Mouse (Mus musculus) urinary bladder, postnatal 10 days (tissue): ENCODE measurements around the gene Tob1.

Source experiments
- DNase-seq: peaks from one replicate; pipeline ENCODE4 v3.0.0; 2022; ENCODE audit warnings: low spot score

The Tob1 gene

DNA sequence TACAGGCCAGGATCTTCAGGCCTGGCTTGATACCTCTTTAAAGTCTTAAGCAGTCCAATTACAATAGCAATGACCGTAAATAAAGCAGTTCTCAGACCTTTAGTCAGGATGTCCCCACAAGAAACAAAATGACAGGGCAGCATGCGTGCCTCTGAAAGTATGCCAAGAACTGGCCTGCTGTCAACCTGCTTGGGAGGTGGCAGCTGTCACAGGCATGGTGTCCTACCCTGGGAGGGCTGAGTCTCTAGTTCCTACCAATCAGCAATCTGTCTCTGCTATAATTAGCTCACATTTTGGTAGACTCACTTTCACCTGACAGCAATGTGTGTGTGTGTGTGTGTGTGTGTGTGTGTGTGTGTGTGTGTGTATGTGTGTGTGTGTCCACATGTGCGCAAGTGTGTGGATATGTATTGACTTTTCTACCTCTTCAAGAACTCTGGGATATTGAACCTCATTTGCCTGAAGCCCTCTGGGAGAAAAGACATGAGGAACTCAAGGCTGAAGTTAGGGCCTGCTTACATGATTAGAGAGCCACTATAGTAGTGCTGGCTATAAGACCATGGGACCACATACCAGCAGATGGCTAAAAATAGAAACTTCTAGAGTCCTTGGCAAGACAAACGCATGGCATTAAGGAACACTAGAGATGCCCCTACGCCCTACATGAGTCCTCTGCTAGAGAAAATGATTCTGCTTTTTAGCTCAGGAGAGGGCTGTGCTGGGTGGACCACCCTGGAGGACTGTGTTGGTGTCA lies 18.1 kb downstream of the Tob1 start:
- no peak for DNase-seq

DNA sequence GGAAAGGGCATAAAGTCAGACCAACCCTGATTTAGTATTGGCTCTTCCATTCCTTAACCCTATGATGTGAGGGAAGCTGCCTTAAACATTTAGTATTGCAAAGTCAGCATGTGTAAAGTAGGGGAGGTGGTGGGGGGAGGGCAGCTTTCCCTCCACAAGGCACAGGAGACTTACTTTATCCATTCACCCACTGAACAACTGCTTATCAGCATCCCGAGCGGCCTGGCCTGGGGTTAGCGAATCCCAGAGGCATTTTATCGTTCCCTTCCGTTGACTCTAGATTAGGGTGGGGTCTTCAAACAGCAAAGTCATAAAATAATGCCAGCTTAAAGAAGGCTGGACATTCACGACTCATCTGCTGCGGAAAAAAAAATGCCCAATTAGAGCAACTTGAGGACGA lies 19.0 kb downstream of the Tob1 start:
- no peak for DNase-seq

DNA sequence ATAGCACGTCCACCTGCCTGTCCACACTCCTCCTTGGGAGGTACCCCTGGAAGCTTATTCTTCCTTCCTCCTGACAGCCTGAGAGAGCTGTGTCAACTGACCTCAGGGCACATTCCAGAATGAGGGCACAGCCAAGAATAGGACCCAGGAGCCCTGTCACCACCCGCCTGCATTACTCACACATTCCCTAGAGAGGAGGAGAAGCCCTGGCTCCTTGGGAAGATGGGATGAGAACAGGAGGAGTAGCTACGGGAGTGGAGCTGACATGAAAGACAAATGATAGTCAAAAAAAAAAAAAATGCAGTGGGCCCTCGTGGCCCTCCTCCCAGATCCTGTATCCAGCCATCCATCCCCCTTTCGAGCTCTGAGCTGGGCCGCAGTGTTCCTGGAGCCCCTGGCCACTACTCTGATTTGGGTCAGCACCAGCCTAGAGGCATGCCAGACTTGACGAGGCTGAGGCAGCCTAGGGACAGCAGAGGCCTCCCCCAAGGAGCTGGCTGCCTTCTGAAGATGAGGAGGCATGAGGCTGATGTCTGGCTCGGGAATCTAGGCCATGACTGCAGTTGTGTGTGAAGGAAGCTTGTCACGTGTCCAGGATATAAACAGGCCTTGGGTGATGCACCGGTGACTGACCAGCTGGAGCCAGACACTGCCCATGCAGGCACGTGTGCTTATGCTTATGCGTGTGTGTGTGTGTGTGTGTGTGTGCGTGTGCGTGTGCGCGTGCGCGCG lies 20.7 kb downstream of the Tob1 start:
- no peak for DNase-seq

DNA sequence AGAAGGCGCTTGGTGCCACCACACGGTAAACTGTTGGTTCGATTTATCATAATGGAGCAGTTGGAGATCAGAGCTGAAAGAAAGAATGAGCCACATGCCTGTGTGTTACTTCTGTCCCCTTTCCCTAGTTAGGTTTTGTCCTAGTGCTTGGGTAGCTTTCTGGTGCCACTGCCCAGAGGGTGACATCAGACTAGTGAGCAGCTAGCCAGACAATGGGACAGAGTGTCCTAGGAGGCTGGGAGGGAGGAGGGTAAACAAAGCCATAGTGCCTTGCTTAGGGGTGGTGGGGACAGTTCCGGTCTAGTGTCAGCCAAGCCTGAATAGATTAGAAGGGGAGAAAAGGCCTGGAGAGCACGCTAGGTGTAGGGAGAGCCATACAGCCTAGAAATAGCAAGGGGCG lies 22.2 kb downstream of the Tob1 start:
- DNase-seq = no peak

GRCm38 (mm10) chr11:94234380-94234779 lies 23.1 kb downstream of the Tob1 start:
- DNase-seq = no peak

DNA sequence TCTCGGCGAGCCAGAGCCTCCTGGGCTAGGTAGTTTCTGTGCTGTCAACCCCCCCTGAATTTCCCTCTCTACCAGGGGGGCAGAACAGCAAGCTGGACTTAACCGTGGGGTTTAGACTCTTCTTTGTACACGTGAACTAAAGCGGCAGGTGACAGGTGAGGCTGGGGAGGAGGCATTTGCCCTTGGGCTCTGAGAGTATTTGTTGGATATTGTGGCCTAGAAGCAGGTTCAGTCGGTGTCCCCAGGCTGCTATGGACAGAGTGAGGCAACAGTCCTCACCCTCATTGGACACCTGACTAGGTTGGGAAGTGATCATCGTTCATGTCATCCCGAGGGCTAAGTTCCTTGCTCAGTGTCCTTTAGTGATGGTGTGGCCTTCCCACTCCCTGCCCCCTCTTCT lies 23.6 kb downstream of the Tob1 start:
- DNase-seq = no peak

GRCm38 (mm10) chr11:94236074-94236473 lies 24.8 kb downstream of the Tob1 start:
- DNase-seq = no peak

DNA sequence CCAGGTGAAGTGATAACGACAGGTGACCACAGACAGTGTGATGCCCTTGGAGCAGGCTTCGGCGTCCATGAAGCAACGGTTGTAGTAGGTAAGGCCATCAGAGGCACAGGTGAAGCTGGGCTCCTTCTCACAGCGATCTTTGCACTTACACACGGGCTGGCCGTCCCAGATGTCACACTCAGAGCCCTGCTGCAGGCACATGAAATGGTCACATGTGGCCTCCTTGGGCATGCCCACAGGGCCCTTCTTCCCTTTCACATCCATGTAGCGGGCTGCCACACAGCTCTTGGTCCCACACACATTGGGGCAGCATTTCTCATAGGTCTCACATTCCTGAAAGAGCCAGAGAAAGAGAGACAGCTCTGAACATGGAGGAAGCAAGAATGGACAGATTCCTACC lies 27.5 kb downstream of the Tob1 start:
- DNase-seq = no peak

DNA sequence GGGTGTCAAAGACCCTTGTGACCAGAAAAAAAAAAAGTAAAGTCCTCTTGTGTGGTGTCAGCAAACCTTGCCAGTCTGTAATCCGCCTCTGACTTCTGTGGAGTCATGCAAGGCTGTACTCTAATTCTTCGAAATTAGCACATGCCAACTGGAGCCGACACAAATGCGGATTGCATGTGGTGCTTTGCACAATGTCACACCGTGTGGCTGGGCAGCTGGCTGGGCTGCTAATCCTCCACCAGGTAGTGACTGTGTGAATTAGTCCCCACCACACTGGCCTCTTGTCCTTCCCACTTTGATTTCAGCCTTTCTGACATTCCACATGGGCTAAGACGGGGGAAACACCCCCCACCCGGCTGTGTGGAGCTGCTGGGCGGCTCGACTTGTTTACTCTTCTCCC lies 28.5 kb downstream of the Tob1 start:
- DNase-seq = no peak

GRCm38 (mm10) chr11:94242760-94243421 lies 31.6 kb downstream of the Tob1 start:
- DNase-seq = no peak

DNA sequence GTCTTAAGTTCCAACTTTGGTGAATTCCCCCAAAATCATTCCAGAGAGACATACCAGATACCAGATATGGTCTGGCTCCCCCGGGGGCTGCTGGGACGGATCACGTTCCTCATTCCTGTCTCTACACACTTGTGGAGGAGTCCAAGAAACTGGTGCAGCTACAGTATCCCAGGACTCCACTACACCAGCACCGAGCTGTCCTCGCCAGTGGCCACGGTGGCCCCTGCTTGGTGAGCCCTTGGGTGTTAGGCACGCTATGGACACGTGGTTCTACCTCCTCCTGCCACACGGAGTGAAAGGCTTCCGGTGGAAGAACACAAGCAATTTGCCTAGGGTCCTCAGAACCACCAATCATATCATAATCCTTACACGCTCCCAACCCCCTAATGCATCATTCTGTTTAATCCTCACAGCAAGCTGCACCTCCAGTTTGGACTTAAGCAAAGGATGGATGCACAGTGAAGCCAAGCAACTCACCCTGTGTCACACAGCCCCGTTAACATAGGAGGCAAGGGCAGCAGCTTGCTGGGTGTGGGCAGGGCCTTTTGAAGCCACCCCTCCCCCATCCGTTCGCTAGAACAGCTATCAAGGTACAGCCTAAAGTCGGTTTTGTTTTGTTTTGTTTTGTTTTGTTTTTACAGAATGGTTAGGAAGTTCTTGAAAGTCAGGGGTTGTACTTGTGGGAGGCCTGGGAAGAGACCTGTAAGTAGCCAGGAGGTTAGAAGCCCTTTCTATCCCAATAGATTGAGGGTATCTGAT lies 32.3 kb downstream of the Tob1 start:
- DNase-seq = no peak

DNA sequence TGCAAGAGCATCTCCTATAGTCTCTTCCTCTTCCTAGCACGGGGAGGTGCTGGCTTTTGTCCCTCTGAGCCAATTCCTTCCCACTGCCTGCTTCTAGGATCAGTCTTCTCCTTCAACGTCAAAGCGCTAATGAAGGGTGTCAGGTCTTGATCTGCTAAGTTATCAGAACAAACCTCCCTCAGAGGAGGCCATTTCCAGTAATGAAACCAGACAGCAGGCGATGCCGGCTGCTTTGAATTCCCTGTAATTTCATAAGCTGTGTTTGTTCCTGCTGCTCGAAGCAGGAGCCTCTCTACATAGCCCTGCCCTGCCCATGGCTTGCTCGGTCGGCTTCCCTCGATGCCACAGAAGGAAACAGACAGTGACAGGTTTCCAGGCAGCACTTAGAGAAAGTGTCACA lies 33.1 kb downstream of the Tob1 start:
- no peak for DNase-seq

DNA sequence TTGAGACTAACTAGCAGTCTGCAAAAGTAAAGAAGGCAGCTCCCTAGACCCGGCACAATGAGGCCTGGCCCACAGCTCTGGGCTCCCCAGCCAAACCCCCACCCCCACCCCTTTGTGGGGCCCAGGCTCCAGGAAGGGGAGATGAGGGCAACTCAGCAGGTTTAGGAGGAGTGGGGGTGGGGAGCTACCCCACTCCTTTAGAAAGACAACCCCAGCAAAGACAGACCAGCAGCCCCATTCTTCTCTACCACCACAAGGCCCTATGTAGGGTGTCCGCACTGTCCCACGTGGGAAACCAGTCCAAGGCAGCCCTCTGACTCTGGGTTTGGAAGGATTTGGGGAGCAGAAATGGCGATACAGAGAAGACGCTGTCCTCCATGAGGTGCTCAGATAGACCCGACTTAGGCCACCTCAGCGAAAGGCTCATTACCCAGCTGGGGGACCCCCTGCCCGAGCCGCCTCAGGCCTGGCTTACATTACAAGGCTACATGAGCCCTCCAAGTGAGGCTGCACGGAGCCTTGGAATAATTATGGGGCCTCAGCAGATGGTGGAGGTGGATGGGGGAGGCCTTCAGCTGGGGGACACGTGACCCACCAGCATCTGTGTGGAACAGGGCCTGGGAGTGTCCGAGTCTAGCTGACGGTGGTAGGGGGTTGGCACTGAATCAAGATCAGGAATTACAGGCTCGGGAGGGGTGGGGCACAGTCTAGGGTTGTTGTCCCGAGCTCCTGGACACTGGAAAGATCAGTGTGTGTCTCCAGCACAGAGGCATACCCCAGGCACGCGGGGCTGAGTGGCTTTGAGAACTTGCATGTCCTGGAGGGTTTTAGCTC lies 34.9 kb downstream of the Tob1 start, which contains the start of gene Wfikkn2:
Wfikkn2 (minus strand) TSS at position 51 of the 834 bp plus-strand sequence.
- no peak for DNase-seq

DNA sequence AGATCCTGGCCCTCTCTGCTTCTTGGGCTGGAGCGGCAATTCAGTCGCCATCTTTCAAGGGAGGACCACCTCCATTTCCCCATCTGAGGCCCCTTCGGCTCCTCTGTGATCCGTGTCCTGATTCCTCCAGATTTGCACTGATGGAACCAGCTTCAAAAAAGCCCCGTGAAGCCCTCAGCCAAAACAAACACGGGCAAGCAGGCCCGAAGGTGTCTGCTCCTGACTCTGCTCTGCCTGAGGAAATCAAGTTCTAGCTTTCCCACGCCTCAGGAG lies 35.5 kb downstream of the Tob1 start:
- DNase-seq = no peak

GRCm38 (mm10) chr11:94253156-94253555 lies 41.9 kb downstream of the Tob1 start:
- DNase-seq = no peak

GRCm38 (mm10) chr11:94253691-94254090 lies 42.4 kb downstream of the Tob1 start:
- DNase-seq = no peak

- no peak for DNase-seq
Measured at GRCm38 (mm10) chr11:94255733-94256132, 44.5 kb downstream of the Tob1 start.

- no peak for DNase-seq
Measured at GRCm38 (mm10) chr11:94257987-94258386, 46.7 kb downstream of the Tob1 start.

DNA sequence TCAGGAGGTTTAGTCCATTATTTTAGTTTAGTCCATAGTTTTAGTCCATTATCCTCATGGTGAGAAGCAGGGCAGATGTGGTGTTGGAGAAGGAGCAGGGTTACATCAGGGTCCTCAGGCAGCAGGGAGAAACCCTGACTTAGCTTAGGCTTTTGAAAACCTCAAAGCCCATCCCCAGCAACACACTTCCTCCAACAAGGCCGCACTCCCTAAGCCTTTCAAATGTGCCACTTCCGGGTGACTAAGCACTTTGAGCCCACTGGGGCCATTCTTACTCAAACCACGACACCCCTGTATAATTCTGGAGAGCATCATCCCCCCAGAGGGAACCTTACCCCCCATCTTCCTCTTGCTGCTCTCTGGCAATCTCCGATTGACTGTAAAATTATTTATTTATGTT lies 48.6 kb downstream of the Tob1 start:
- no peak for DNase-seq

DNA sequence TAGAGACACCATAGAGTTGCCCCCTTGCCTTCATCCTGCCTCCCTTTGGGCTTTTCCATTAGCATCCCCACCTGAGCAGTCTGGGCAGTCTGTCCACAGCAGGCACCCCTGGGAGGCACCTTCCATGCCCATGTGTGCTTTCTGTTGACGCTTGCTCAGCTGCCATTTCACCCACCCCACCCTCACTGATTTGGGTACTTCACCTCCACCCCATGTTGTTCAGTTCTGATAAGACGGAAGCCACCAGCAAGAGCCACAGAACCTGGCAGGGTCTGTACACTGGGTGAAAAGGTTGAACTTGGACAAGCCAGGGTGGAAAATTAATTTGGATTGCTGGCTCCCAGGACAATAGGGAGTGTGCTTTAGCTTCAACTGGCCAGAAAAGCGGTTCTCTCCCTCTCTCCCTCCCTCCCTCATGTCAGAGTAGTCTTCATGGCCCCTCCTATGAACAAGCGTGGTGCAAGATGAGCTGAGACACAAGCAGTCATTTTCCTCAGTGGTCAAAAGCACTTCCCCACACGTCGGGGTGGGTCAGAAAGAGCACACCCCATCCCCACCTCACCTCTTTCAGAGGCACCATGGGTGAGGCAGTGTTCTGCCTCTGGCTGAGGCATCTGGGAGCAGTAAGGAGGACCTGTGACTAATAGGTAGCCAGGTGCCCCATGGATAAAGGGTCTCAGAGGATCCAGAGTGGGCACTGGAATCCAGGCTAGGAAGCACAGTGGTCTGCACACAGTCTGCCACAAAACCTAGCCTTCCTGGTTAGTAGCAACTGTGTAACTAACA lies 50.5 kb downstream of the Tob1 start:
- DNase-seq = no peak
